Mouse (Mus musculus) myocyte (in vitro differentiated cells): ENCODE measurements at regions not wholly inside any gene's neighbourhood (a gene's known extent, or its start where the extent isn't known, plus 50 kb on each side); places are given as distances from the start of the nearest gene placed in this dataset.

Source experiments
- H3K27me3 ChIP-seq: one replicate; pipeline ENCODE4 v1.6.1; 2011; ENCODE audit not compliant: control insufficient read depth, insufficient read depth, insufficient read length
- H3K36me3 ChIP-seq: one replicate; pipeline ENCODE4 v1.6.1; 2011; ENCODE audit not compliant: control insufficient read depth, insufficient read depth
- H3K4me2 ChIP-seq: one replicate; pipeline ENCODE4 v1.6.1; 2011; ENCODE audit warnings: low read depth, control low read depth
- H3K4me3 ChIP-seq: one replicate; pipeline ENCODE4 v1.5.1; 2011; ENCODE audit warnings: mild to moderate bottlenecking, control low read depth, moderate library complexity
- H3K79me2 ChIP-seq: one replicate; pipeline ENCODE4 v1.6.1; 2011; ENCODE audit not compliant: control insufficient read depth, insufficient read depth
- H3ac ChIP-seq: one replicate; pipeline ENCODE4 v1.6.1; 2011; ENCODE audit not compliant: control insufficient read depth, insufficient read length
- CEBPB ChIP-seq: IDR thresholded peaks from 2 replicates; pipeline ENCODE4 v1.6.1; 2011; ENCODE audit warnings: mild to moderate bottlenecking, moderate library complexity; ENCODE audit not compliant: poor library complexity, insufficient read depth, severe bottlenecking
- E2F4 ChIP-seq: IDR thresholded peaks from one replicate; pipeline ENCODE4 v1.6.1; 2011; ENCODE audit warnings: mild to moderate bottlenecking, control low read depth, moderate library complexity; ENCODE audit not compliant: insufficient read depth
- MAX ChIP-seq: IDR thresholded peaks from one replicate; pipeline ENCODE4 v1.6.1; 2011; ENCODE audit warnings: low read depth, mild to moderate bottlenecking, control low read depth
- MYOD1 ChIP-seq, 3 experiments: IDR thresholded peaks; one replicate each; pipeline ENCODE4 v1.6.1; 2011; ENCODE audit warnings: control low read depth in 2 of 3, low read depth in 2 of 3, mild to moderate bottlenecking in 2 of 3, moderate library complexity in 1 of 3; ENCODE audit not compliant: insufficient read length in 2 of 3, control insufficient read depth in 1 of 3
- MYOG ChIP-seq, 3 experiments: IDR thresholded peaks; one replicate each; pipeline ENCODE4 v1.6.1; 2011; ENCODE audit warnings: control low read depth in 2 of 3, low read depth in 2 of 3, mild to moderate bottlenecking in 2 of 3; ENCODE audit not compliant: insufficient read length in 2 of 3, control insufficient read depth in 1 of 3, insufficient read depth in 1 of 3
- POLR2A ChIP-seq: IDR thresholded peaks from one replicate; pipeline ENCODE4 v1.6.1; 2011; ENCODE audit warnings: low read depth, mild to moderate bottlenecking, control low read depth, moderate library complexity; ENCODE audit not compliant: insufficient read length
- POLR2AphosphoS2 ChIP-seq: IDR thresholded peaks from one replicate; pipeline ENCODE4 v1.6.1; 2011; ENCODE audit warnings: low read depth, control low read depth; ENCODE audit not compliant: insufficient read length
- REST ChIP-seq: IDR thresholded peaks from one replicate; pipeline ENCODE4 v1.6.1; 2011; ENCODE audit warnings: mild to moderate bottlenecking, control low read depth, moderate library complexity; ENCODE audit not compliant: insufficient read depth, insufficient read length
- SRF ChIP-seq: IDR thresholded peaks from one replicate; pipeline ENCODE4 v1.6.1; 2011; ENCODE audit warnings: low read depth; ENCODE audit not compliant: control insufficient read depth, insufficient read length
- TCF12 ChIP-seq: IDR thresholded peaks from one replicate; pipeline ENCODE4 v1.6.1; 2011; ENCODE audit warnings: mild to moderate bottlenecking, control low read depth; ENCODE audit not compliant: poor library complexity, insufficient read depth, severe bottlenecking
- TCF3 ChIP-seq: IDR thresholded peaks from one replicate; pipeline ENCODE4 v1.6.1; 2011; ENCODE audit warnings: low read depth, control low read depth; ENCODE audit not compliant: insufficient read length
- USF1 ChIP-seq: IDR thresholded peaks from one replicate; pipeline ENCODE4 v1.6.1; 2011; ENCODE audit warnings: low read depth, mild to moderate bottlenecking, control low read depth, moderate library complexity

DNA sequence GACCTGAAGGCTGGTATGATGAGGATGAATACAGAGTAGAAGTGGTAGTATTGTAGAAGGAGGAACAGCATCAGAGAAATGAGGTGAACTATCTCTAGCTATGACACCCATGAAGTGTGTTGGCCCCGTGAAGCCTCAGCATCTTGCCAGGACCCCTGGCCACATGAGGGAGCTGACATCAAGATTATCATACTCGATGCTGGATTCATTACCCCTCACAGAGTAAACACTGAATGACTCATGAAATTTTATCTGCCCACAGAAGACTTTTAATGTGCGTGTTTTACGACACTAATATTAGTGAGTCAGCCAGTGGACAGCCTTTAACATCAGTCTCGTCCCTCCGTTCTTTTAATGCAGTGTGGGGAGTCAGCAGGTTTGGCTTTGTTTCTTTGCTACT, 333.5 kb upstream of the Nmur2 start:
- H3K79me2 ChIP-seq: no peaks in the 10 kb centered on the region
- no peaks in the 10 kb centered on the region for H3K36me3 ChIP-seq
- no peak overlapping the region for H3ac ChIP-seq
- H3K4me2 ChIP-seq: peak overlapping the region; percentile 61
- TF ChIP-seq REST (no peak), USF1 (no peak), TCF3 (no peak), E2F4 (no peak), SRF (no peak), MYOG (IDR thresholded peaks at IDR 0.05; ENCODE audit: control insufficient read depth in 1 of 3, insufficient read depth in 1 of 3, insufficient read length in 2 of 3, low read depth in 2 of 3) (no peak), CEBPB (0 out of 2 replicates have a peak, but pooled peaks have one; percentile 41)
- no peaks in the 10 kb centered on the region for H3K27me3 ChIP-seq
- no peak overlapping the region for H3K4me3 ChIP-seq

DNA sequence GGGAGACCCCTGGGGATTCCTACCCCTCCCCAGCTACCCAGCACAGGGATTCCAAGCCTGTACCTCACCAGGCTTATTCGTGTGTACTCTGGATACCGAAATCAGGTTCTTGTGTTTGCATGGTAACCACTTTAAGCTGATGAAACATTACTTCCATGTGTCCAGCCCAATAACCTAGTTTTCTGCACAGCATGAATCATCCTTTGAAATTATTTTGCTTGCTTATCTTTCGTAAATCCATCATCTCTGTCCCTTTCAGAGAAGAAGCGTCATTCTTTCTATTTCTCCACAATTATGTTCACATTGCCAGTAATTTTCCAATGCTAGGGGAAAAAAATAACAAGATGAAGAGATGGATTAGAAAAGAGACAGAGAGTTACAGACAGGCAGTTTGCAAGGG, 332.8 kb upstream of the Nmur2 start:
- Histone ChIP-seq H3K4me3 (no peak overlapping the region), H3K79me2 (no peaks in the 10 kb centered on the region), H3K27me3 (no peaks in the 10 kb centered on the region), H3K4me2 (peak overlapping the region; percentile 61), H3ac (no peak overlapping the region), H3K36me3 (no peaks in the 10 kb centered on the region)
- TF ChIP-seq MYOD1 (IDR thresholded peaks at IDR 0.05; ENCODE audit: control insufficient read depth in 1 of 3, insufficient read length in 2 of 3, low read depth in 2 of 3) (no peak), CEBPB (peak; percentile 44; the same call in 1 of the 2 replicates)

DNA sequence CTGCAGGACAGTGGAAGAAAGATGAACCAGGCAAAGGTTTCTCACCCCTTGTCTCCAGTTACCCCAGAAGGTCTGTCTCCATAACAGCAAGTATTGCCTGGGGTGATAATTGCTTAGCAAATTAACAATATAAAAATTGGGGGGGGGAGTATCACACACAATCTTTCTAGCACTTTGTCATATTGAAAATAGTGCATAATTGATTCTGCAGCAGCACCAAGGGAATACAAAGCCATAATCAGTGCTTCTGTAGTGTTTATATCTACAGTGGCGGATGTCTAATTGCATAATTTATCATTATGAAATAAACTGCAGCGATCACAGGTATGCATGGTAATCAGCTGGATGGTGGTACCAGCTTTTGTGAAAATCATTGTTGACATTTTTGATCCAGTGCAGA, 316.9 kb upstream of the Nmur2 start:
- no peaks in the 10 kb centered on the region for H3K79me2 ChIP-seq
- H3ac ChIP-seq: no peak overlapping the region
- no peaks in the 10 kb centered on the region for H3K27me3 ChIP-seq
- no peak overlapping the region for H3K4me3 ChIP-seq
- no peaks in the 10 kb centered on the region for H3K36me3 ChIP-seq
- TF ChIP-seq REST (no peak), CEBPB (no peak), POLR2A (no peak), SRF (no peak)
- no peak overlapping the region for H3K4me2 ChIP-seq

DNA sequence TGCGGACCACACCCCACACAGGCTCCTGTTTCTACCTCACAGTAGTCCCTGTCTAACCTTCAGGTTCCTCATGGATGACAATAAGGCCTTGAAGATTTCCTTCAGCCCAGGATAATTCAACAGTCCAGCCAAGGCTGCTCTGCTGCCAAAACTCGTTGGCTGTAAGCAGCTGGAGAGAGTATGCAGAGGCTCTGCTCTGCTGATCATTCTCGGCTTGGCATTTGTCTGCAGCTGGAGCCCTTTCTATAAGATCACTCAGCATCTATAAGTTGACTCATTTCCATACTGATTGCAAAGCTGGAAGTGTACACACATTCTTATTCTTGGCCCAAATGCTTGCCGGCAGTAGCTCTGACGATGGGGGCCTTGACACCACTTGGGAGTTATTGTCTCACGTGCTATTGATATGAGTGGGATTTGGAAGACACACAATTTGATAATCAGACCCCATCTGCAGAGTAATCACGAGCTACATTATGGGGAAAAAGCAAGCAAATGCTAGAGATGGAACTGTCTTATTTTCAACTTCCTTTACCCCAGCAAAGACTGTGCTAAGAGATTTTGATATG, 311.1 kb upstream of the Nmur2 start:
- Histone ChIP-seq H3K4me3 (no peak overlapping the region), H3ac (no peak overlapping the region), H3K4me2 (no peak overlapping the region), H3K36me3 (no peaks in the 10 kb centered on the region), H3K79me2 (no peaks in the 10 kb centered on the region), H3K27me3 (no peaks in the 10 kb centered on the region)
- TF ChIP-seq TCF12 (no peak), POLR2AphosphoS2 (no peak), USF1 (no peak), MYOG (IDR thresholded peaks at IDR 0.05; ENCODE audit: control insufficient read depth in 1 of 3, insufficient read depth in 1 of 3, insufficient read length in 2 of 3, low read depth in 2 of 3) (no peak), SRF (no peak), MAX (no peak), MYOD1 (IDR thresholded peaks at IDR 0.05; ENCODE audit: control insufficient read depth in 1 of 3, insufficient read length in 2 of 3, low read depth in 2 of 3) (no peak), CEBPB (no peak), POLR2A (no peak), TCF3 (no peak)

DNA sequence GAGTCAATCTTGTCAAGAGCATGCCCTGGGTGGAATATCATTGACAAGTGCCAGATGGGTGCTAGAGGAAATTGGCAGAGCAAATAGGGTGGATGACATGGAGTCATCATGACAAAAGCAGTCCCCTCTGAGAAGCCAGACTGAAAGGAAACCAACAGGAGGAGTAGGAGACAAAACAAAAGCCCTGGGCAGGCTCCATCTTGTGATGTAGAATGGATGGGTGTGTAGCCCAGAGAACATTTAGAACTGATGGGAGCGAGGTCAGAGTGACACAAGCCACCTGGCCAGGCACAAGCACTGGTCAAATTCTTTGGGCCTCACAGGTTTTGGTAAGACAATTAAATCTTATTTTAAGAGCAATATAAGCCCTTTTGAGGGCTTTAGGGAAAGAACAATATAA, 310.4 kb upstream of the Nmur2 start:
- no peak overlapping the region for H3ac ChIP-seq
- H3K36me3 ChIP-seq: no peaks in the 10 kb centered on the region
- no peak overlapping the region for H3K4me3 ChIP-seq
- no peak overlapping the region for H3K4me2 ChIP-seq
- no peaks in the 10 kb centered on the region for H3K27me3 ChIP-seq
- TF ChIP-seq REST: no peak
- TF ChIP-seq E2F4: no peak
- TF ChIP-seq POLR2AphosphoS2: no peak
- TF ChIP-seq MAX: no peak
- no peak for TF ChIP-seq TCF12
- no peak for TF ChIP-seq SRF
- no peak for TF ChIP-seq POLR2A
- no peaks in the 10 kb centered on the region for H3K79me2 ChIP-seq
